Mouse (Mus musculus) stomach, postnatal 0 days (tissue): ENCODE data around the gene Kcnab2.

Experiments used
- CTCF ChIP-seq: IDR thresholded peaks from 2 replicates; pipeline ENCODE4 v1.5.1; 2016; ENCODE audit warnings: antibody characterized with exemption, low read depth, mild to moderate bottlenecking, moderate library complexity
- EP300 ChIP-seq: optimal IDR thresholded peaks from 2 replicates; pipeline ENCODE3; 2016; ENCODE audit warnings: antibody characterized with exemption

DNA sequence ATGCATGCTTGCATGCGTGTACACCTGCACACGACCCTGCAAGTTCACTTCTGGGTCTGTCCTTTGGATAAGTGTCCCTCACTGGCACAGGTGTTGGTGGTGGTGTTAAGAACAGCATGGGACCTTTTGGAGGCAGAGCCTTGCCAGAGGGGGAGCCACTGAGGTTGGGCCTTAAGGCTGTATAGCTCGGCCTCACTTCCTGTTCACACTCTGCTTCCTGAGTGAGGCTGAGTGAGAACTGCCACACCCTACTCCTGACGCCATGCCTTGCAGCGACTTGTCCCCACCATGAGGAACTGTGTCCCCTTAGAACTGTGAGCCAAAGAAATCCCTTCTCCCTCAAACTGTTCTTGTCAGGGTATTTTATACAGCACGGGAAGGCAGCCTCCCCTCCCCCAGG is 26.3 kb downstream of the Kcnab2 start:
- TF ChIP-seq CTCF (no peak), EP300 (no peak)
